Mouse (Mus musculus) testis, adult 2 months (tissue): Measurements from ENCODE around the gene Lcn11. TPM values are rescaled to one million over a fixed set of nuclear protein-coding genes. Genes with fewer than 3 reads are reported as not detected.

Source experiments
- H3K27ac ChIP-seq: fragments of 200-500 bp; 2 replicates; pipeline ENCODE4 v1.5.1; 2012; ENCODE audit warnings: low read depth, low read length; ENCODE audit not compliant: control insufficient read depth, insufficient read depth
- H3K27me3 ChIP-seq: fragments of 200-500 bp; 2 replicates; pipeline ENCODE4 v1.6.1; 2012; ENCODE audit warnings: mild to moderate bottlenecking, low read length, moderate library complexity; ENCODE audit not compliant: control insufficient read depth, insufficient read depth
- H3K36me3 ChIP-seq: fragments of 200-500 bp; 2 replicates; pipeline ENCODE4 v1.6.1; 2012; ENCODE audit warnings: mild to moderate bottlenecking, low read length; ENCODE audit not compliant: control insufficient read depth, insufficient read depth
- H3K4me1 ChIP-seq: fragments of 200-500 bp; 2 replicates; pipeline ENCODE4 v1.6.1; 2012; ENCODE audit warnings: low read length; ENCODE audit not compliant: control insufficient read depth, insufficient read depth
- H3K4me3 ChIP-seq: fragments of 200-500 bp; 2 replicates; pipeline ENCODE4 v1.5.1; 2012; ENCODE audit warnings: low read depth, mild to moderate bottlenecking, low read length, moderate library complexity, mixed read lengths; ENCODE audit not compliant: control insufficient read depth
- CTCF ChIP-seq: fragments of 200-500 bp; IDR thresholded peaks from 2 replicates; pipeline ENCODE4 v1.5.1; 2012; ENCODE audit warnings: low read depth, mild to moderate bottlenecking, inconsistent platforms, low read length, moderate library complexity; ENCODE audit not compliant: control insufficient read depth, insufficient read depth, insufficient replicate concordance
- POLR2A ChIP-seq: fragments of 200-500 bp; IDR thresholded peaks from 2 replicates; pipeline ENCODE4 v1.6.1; 2012; ENCODE audit warnings: low read depth, mild to moderate bottlenecking, inconsistent platforms, low read length, moderate library complexity; ENCODE audit not compliant: control insufficient read depth
- polyA plus RNA-seq: library from polyadenylated mRNA; depleted of rRNA; stranded (reverse); fragments of >200 nt; gene quantifications from 2 replicates; pipeline ENCODE4 v1.2.3, GENCODE M21; 2012; rRNA removed

The Lcn11 gene
- polyA plus RNA-seq, 1 experiment = not detected

DNA sequence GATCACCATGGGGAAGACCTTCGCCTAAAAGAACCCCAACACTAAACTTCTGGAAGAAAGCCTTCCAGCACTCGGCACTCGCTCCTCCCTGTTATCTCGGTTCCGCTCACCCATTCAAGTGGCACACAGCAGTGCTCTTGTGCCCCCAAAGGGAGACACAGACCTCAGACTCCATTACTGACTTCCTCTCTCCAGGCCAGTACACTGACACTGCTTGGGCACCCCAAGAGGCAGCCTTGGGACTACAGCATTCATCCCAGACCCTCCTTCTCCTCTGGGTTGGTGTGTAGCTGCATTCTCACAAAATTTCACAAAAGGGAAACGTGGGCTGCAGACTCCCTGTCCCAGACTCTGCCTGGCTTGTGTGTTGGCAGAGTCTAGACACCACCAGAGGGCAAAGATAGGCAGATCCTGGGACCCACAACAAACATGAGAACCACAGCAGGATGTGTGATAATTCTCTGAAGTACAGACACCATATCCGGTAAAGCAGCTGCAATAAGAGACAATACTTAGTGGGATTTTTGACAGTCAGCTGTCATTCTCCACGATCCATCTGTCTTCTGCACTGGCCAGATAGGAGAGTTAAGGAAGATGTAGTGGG lies 51.6 kb downstream of the Lcn11 start:
- TF ChIP-seq CTCF = no peak
- TF ChIP-seq POLR2A = no peak
- no peaks in the 10 kb centered on the region; the same call in 1 of the 2 replicates for H3K4me1 ChIP-seq
- H3K36me3 ChIP-seq = no peaks in the 10 kb centered on the region
- no peak overlapping the region for H3K27ac ChIP-seq
- no peak overlapping the region for H3K4me3 ChIP-seq
- H3K27me3 ChIP-seq = no peaks in the 10 kb centered on the region

Other genes starting within 250 kb of the Lcn11 start
- gene Traf2, start 230.1 kb upstream of the Lcn11 start, polyA plus RNA-seq = 12.2 and 12.7 TPM in 2 replicates
- 170 and 227 TPM in 2 replicates for gene Edf1, start 219.2 kb upstream of the Lcn11 start, polyA plus RNA-seq
- gene Mamdc4, start 202.2 kb upstream of the Lcn11 start, polyA plus RNA-seq = 1.7 and 8.5 TPM in 2 replicates
- gene Phpt1, start 201.8 kb upstream of the Lcn11 start, polyA plus RNA-seq = 102 and 112 TPM in 2 replicates
- 0.11 and 0.19 TPM in 2 replicates for gene Ajm1, start 195.3 kb upstream of the Lcn11 start, polyA plus RNA-seq
- gene Rabl6, start 168.5 kb upstream of the Lcn11 start, polyA plus RNA-seq = 40.9 and 46.2 TPM in 2 replicates
- gene Ccdc183, start 159.3 kb upstream of the Lcn11 start, polyA plus RNA-seq = 101 and 107 TPM in 2 replicates
- gene Tmem141, start 155.0 kb upstream of the Lcn11 start, polyA plus RNA-seq = 24.0 and 26.8 TPM in 2 replicates
- 0.07 and 0.54 TPM in 2 replicates for gene Fcna, start 149.0 kb upstream of the Lcn11 start, polyA plus RNA-seq
- gene Lcn8, start 123.9 kb upstream of the Lcn11 start, polyA plus RNA-seq = not detected in 2 replicates
- not detected in 2 replicates for gene Lcn5, start 119.1 kb upstream of the Lcn11 start, polyA plus RNA-seq
- gene Lcn6, start 100.2 kb upstream of the Lcn11 start, polyA plus RNA-seq = not detected in 2 replicates
- not detected in 2 replicates for gene Lcn10, start 94.3 kb upstream of the Lcn11 start, polyA plus RNA-seq
- not detected in 2 replicates for gene Obp2a, start 77.0 kb upstream of the Lcn11 start, polyA plus RNA-seq
- 6.3 and 6.4 TPM in 2 replicates for gene Bmyc, start 70.3 kb upstream of the Lcn11 start, polyA plus RNA-seq
- gene Obp2b, start 40.0 kb upstream of the Lcn11 start, polyA plus RNA-seq = not detected in 2 replicates
- not detected in 2 replicates for gene Lcn3, start 11.4 kb upstream of the Lcn11 start, polyA plus RNA-seq
- gene Gm13539, start 5.2 kb downstream of the Lcn11 start, polyA plus RNA-seq = 14.4 and 17.0 TPM in 2 replicates
- 55.2 and 62.6 TPM in 2 replicates for gene Glt6d1, start 38.8 kb downstream of the Lcn11 start, polyA plus RNA-seq
- not detected in 2 replicates for gene Lcn9, start 46.1 kb downstream of the Lcn11 start, polyA plus RNA-seq
- 8.0 and 8.5 TPM in 2 replicates for gene Sohlh1, start 70.2 kb downstream of the Lcn11 start, polyA plus RNA-seq
- gene Kcnt1, start 86.7 kb downstream of the Lcn11 start, polyA plus RNA-seq = 6.8 and 7.8 TPM in 2 replicates
- gene Camsap1, start 206.3 kb downstream of the Lcn11 start, polyA plus RNA-seq = 108 and 125 TPM in 2 replicates
- gene Ubac1, start 244.7 kb downstream of the Lcn11 start, polyA plus RNA-seq = 65.1 and 71.2 TPM in 2 replicates